Mouse (Mus musculus): ENCODE results near the gene Cpox. TPM values are rescaled to one million over a fixed set of nuclear protein-coding genes. Genes with fewer than 3 reads are reported as not detected.
A peak's percentile ranks its signal among the peaks of the same experiment; 100 is the strongest.

Gene Cpox
- polyA plus RNA-seq, 1 experiment from 2014 or later: 24.4 TPM

GRCm38 (mm10) chr16:58751314-58751713 lies 81.2 kb downstream of the Cpox start:
- Histone ChIP-seq H3K27me3 (ENCODE audit: control insufficient read depth, insufficient read depth, low read length) (no peaks in the 10 kb centered on the region), H3K36me3 (ENCODE audit: control insufficient read depth, insufficient read depth, low read length) (no peaks in the 10 kb centered on the region), H3K4me3 (ENCODE audit: low read depth, low read length) (no peak overlapping the region), H3K4me1 (ENCODE audit: control insufficient read depth, insufficient read depth, low read length) (no peaks in the 10 kb centered on the region), H3K27ac (ENCODE audit: low read length) (no peak overlapping the region), H3K4me2 (replicated peaks; ENCODE audit: low read depth, low read length) (no peak overlapping the region), H3K9ac (replicated peaks; ENCODE audit: low read depth, low read length) (no peak overlapping the region), H3K9me3 (ENCODE audit: control insufficient read depth, low read depth, low read length) (no peaks in the 10 kb centered on the region)
- WGBS: 19% methylated on average over 1 of the region's 1 CpGs
- ATAC-seq (ENCODE audit: insufficient number of reproducible peaks, insufficient read depth, low FRiP score, low read depth): peak; percentile 53; the same call in 1 of the 2 replicates

DNA sequence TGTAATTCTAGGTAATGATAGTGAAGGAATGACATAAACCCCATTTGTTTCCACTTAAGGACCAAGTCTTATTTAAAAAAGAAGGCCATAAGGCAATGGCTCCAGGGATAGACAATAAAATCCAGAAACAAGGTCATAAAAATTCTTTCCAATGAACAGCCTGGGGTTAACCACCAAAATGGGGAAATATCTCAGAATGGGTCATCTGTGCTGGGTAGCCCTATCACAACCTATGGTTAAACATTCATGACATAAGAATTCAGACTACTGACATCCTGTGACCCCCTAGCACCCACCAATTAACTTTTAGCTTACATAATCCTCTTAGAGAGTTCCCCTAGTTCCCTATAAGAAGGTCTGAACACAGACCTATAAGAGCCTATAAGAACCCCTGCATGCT lies 86.1 kb downstream of the Cpox start:
- H3K27me3 ChIP-seq (ENCODE audit: control insufficient read depth, insufficient read depth, low read length): no peaks in the 10 kb centered on the region
- H3K4me1 ChIP-seq (ENCODE audit: control insufficient read depth, insufficient read depth, low read length): no peaks in the 10 kb centered on the region
- H3K9me3 ChIP-seq (ENCODE audit: control insufficient read depth, low read depth, low read length): no peaks in the 10 kb centered on the region
- no peak overlapping the region for H3K4me3 ChIP-seq (ENCODE audit: low read depth, low read length)
- H3K9ac ChIP-seq (replicated peaks; ENCODE audit: low read depth, low read length): no peak overlapping the region
- no peak overlapping the region for H3K27ac ChIP-seq (ENCODE audit: low read length)
- no peak for ATAC-seq (ENCODE audit: insufficient number of reproducible peaks, insufficient read depth, low FRiP score, low read depth)
- H3K4me2 ChIP-seq (replicated peaks; ENCODE audit: low read depth, low read length): no peak overlapping the region
- no peaks in the 10 kb centered on the region for H3K36me3 ChIP-seq (ENCODE audit: control insufficient read depth, insufficient read depth, low read length)

GRCm38 (mm10) chr16:58763076-58763475 lies 93.0 kb downstream of the Cpox start, which contains the start of gene Olfr172:
Olfr172 (minus strand) TSS chr16:58763176.
- 90% methylated on average over 1 of the region's 1 CpGs for WGBS
- Histone ChIP-seq H3K27me3 (ENCODE audit: control insufficient read depth, insufficient read depth, low read length) (no peaks in the 10 kb centered on the region), H3K9me3 (ENCODE audit: control insufficient read depth, low read depth, low read length) (no peaks in the 10 kb centered on the region)

More at GRCm38 (mm10) chr16:58763076-58763475, 93.0 kb downstream of the Cpox start, which contains the start of gene Olfr172:
- Histone ChIP-seq H3K9ac (replicated peaks; ENCODE audit: low read depth, low read length) (no peak within 1 kb of the TSS), H3K4me3 (ENCODE audit: low read depth, low read length) (no peak within 1 kb of the TSS), H3K36me3 (ENCODE audit: control insufficient read depth, insufficient read depth, low read length) (no peaks in the 10 kb centered on the region), H3K4me2 (replicated peaks; ENCODE audit: low read depth, low read length) (no peak within 1 kb of the TSS), H3K27ac (ENCODE audit: low read length) (no peak within 1 kb of the TSS), H3K4me1 (ENCODE audit: control insufficient read depth, insufficient read depth, low read length) (no peaks in the 10 kb centered on the region)
- ATAC-seq (ENCODE audit: insufficient number of reproducible peaks, insufficient read depth, low FRiP score, low read depth): no peak

Small RNA genes within 50 kb of the gene (microRNA-seq; reads per million reads assigned to microRNA genes)
- gene Gm27564: not detected

Other genes starting within 250 kb of the Cpox start
- 9.7 and 11.1 TPM in 2 replicates for gene St3gal6, start 146.0 kb upstream of the Cpox start, polyA plus RNA-seq (2014; fragmentation: Nextera tagmentation; extraction: Ambion mirVana)
- not detected in 2 replicates for gene Gm813, start 53.3 kb upstream of the Cpox start, polyA plus RNA-seq (2014; fragmentation: Nextera tagmentation; extraction: Ambion mirVana)
- not detected in 2 replicates for gene E330017A01Rik, start 31.6 kb upstream of the Cpox start, polyA plus RNA-seq (2014; fragmentation: Nextera tagmentation; extraction: Ambion mirVana)
- gene Gpr15, start 48.8 kb downstream of the Cpox start, polyA plus RNA-seq (2014; fragmentation: Nextera tagmentation; extraction: Ambion mirVana): 0.17 TPM in 1 of 2 replicates, not detected in the other
- 128 and 131 TPM in 2 replicates for gene Cldnd1, start 57.6 kb downstream of the Cpox start, polyA plus RNA-seq (2014; fragmentation: Nextera tagmentation; extraction: Ambion mirVana)
- not detected in 2 replicates for gene Olfr172, start 92.9 kb downstream of the Cpox start, polyA plus RNA-seq (2014; fragmentation: Nextera tagmentation; extraction: Ambion mirVana)
- not detected in 2 replicates for gene Olfr173, start 130.0 kb downstream of the Cpox start, polyA plus RNA-seq (2014; fragmentation: Nextera tagmentation; extraction: Ambion mirVana)
- gene Olfr175-ps1, start 156.5 kb downstream of the Cpox start, polyA plus RNA-seq (2014; fragmentation: Nextera tagmentation; extraction: Ambion mirVana): not detected in 2 replicates
- gene Olfr177, start 204.5 kb downstream of the Cpox start, polyA plus RNA-seq (2014; fragmentation: Nextera tagmentation; extraction: Ambion mirVana): not detected in 2 replicates
- gene Olfr178, start 221.8 kb downstream of the Cpox start, polyA plus RNA-seq (2014; fragmentation: Nextera tagmentation; extraction: Ambion mirVana): not detected in 2 replicates

All from stomach, embryonic 14.5 days (tissue).